Mouse (Mus musculus) layer of hippocampus, adult 2 months (tissue): ENCODE data around the gene Pcolce2. TPM values are rescaled to one million over a fixed set of nuclear protein-coding genes. Genes with fewer than 3 reads are reported as not detected.

Source experiments
- DNase-seq, 2 experiments: peaks; one replicate each; pipeline ENCODE4 v3.0.0; 2022; ENCODE audit warnings: low spot score in 2 of 2
- H3K27ac ChIP-seq: fragments of 200-600 bp; 2 replicates; pipeline ENCODE4 v1.8.1; 2022
- H3K4me3 ChIP-seq: fragments of 200-600 bp; 2 replicates; pipeline ENCODE4 v1.8.1; 2022; ENCODE audit warnings: mild to moderate bottlenecking
- CTCF ChIP-seq: fragments of 200-600 bp; conservative IDR thresholded peaks from 2 replicates; pipeline ENCODE4 v1.8.1; 2022; ENCODE audit warnings: antibody characterized with exemption, mild to moderate bottlenecking, moderate library complexity
- long read RNA-seq, 2 experiments: library from polyadenylated mRNA; stranded (forward); transcript quantifications; one replicate each; pipeline ENCODE4 v2.0.0; 2021; ENCODE audit warnings: borderline mapping rate in 2 of 2
- total RNA-seq, 2 experiments: library from RNA; stranded (reverse); gene quantifications; 2 replicates each; pipeline ENCODE4 v1.2.3; 2021

Pcolce2 gene
- total RNA-seq = 1 to 10 TPM; 2.9 to 3.0 TPM
- long read RNA-seq, experiment 1, full-length matches to known transcripts = 5 of 6 reads
- long read RNA-seq, experiment 1, partial matches to known transcripts = 0 of 6 reads
- long read RNA-seq, experiment 1, other reads (novel, unspliced or antisense) = 1 of 6 reads
- long read RNA-seq, experiment 2 = 0 reads

- no peak for DNase-seq
- peak; percentile 45 for TF ChIP-seq CTCF
- Histone ChIP-seq H3K27ac (peak within 1 kb of the TSS; percentile 80), H3K4me3 (peak within 1 kb of the TSS; percentile 77)
These were observed at the start of gene Pcolce2 for GRCm38 (mm10) chr9:95637271-95638181. Gene Pcolce2 (plus strand): TSS chr9:95637601.

DNA sequence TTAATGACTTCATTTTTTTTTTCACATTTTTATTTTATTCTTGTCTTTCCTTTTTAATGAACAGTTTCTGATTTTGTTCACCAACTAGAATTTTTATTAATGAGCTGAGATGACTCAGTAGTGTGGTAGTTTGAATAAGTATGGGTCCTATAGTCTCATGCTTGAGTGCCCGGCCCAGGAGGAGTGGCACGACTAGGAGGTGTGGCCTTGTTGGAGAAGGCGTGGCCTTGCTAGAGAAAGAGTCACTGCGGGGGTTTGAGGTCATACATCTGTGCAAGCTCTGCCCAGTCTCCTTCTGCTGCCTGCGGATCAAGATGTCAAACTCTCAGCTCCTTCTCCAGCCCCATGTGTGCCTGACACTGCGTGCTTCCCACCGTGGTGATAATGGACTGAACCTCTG lies 49.3 kb upstream of the Pcolce2 start:
- no peak overlapping the region for H3K4me3 ChIP-seq
- no peak for DNase-seq
- no peak for TF ChIP-seq CTCF
- H3K27ac ChIP-seq = no peak overlapping the region

DNA sequence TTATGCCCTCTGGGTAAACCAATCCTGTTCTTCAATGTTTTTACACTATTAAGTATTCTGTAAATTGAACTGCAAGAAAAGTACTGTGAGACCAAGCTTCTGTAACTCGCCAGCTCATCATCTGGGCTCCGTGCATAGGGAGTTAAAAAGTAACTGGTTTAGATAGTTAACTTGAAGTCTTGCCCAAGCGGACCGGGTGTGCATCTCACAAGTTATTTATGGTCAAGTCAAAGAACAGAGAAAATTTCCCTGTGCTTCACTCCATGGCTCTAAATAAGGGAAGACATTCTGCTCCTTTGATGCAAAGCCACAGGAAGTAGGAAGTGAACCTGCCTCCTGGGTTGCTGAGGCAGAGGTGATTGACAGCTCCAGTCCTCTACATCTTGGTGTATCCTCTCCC lies 43.1 kb upstream of the Pcolce2 start:
- no peak overlapping the region for H3K4me3 ChIP-seq
- no peak for TF ChIP-seq CTCF
- no peak for DNase-seq
- no peak overlapping the region for H3K27ac ChIP-seq

DNA sequence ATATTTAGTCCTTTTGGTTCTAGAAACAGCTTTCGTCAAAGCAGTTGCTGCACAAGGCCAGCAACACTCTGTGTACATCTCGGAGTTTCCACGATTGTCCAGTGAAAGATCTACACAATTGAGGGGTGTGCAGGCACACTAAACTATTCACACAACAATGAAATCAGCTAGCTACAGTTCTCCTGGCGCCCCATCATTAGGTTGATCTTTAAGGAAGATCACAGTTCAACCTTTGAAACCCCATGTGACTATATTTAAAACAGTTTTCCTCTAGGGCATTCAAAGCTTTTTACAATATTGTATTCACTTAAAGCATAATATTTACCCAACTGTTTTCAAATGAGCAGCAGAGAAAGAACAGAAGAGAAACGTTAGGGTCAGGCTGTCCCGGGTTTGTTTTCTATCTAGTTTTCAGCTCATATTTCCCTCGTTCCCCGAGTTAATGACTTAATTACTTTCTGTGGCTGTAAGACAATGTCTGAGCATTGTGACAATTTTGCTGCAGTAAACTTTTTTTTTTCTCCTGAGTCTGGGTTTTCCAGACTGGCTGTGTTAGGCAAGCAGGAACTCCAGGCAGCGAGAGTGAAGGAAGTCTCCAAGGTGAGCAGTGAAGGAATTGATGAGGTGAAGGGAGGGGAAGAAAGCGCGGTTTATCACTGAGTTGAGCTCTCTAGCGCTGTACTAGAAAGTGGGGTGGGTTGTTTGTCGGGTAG lies 39.8 kb upstream of the Pcolce2 start:
- Histone ChIP-seq H3K4me3 (peak overlapping the region; percentile 29), H3K27ac (no peak overlapping the region)
- no peak for DNase-seq
- TF ChIP-seq CTCF = no peak

DNA sequence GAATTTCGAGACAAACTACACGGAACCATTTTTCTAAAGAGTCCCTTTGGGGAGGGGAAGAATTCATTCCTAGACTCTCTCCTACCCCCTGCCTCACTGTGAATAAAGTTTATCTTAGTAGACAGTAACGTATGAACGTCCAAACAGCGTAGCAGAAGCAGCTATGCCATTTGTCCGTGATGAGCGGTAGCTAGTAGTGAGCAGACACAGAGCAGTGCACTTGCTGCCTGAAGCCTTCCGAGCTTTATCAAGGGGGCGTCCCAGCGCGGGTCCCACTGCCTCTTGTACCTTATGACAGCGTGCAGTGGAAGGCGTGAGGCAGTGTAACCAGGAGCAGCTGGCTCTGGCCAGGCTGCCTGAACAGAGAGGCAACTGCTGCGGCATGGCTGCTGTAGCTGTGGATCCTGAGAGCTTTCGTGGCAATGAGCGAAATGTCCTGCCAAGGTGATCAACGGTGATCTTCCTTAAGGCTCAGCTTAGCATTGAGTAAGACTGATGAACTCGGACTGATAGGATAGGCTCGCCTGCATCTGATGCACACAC lies 39.2 kb upstream of the Pcolce2 start:
- H3K4me3 ChIP-seq = peak overlapping the region; percentile 29
- DNase-seq = no peak
- H3K27ac ChIP-seq = no peak overlapping the region
- TF ChIP-seq CTCF = no peak

GRCm38 (mm10) chr9:95599399-95599798 lies 38.0 kb upstream of the Pcolce2 start:
- Histone ChIP-seq H3K4me3 (no peak overlapping the region), H3K27ac (no peak overlapping the region)
- TF ChIP-seq CTCF = peak; percentile 64
- no peak for DNase-seq

GRCm38 (mm10) chr9:95602849-95603248 lies 34.6 kb upstream of the Pcolce2 start:
- no peak overlapping the region for H3K27ac ChIP-seq
- no peak for TF ChIP-seq CTCF
- DNase-seq = no peak
- no peak overlapping the region for H3K4me3 ChIP-seq

DNA sequence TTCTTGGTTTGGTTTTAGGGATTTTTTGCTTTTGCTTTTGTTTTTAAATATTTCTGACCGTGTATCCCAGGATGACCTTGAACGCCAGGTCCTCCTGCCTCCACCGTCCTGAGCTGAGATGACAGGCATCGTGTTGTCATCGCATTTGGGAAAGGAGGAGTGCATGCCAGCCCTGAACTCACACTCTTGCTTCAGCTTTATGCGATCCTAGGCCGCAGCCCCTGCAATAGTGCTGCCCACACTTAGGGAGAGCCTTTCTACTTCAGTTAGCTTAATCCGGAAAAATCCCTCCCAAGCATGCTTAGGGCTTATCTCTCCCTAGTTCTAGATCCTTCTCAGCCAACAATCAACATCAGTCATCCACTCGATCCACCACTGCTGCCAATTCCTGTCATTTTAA lies 34.1 kb upstream of the Pcolce2 start:
- Histone ChIP-seq H3K27ac (no peak overlapping the region), H3K4me3 (no peak overlapping the region)
- no peak for TF ChIP-seq CTCF
- DNase-seq = no peak

GRCm38 (mm10) chr9:95607196-95607595 lies 30.2 kb upstream of the Pcolce2 start:
- DNase-seq = no peak
- H3K4me3 ChIP-seq = no peak overlapping the region
- H3K27ac ChIP-seq = no peak overlapping the region
- peak; percentile 60 for TF ChIP-seq CTCF

DNA sequence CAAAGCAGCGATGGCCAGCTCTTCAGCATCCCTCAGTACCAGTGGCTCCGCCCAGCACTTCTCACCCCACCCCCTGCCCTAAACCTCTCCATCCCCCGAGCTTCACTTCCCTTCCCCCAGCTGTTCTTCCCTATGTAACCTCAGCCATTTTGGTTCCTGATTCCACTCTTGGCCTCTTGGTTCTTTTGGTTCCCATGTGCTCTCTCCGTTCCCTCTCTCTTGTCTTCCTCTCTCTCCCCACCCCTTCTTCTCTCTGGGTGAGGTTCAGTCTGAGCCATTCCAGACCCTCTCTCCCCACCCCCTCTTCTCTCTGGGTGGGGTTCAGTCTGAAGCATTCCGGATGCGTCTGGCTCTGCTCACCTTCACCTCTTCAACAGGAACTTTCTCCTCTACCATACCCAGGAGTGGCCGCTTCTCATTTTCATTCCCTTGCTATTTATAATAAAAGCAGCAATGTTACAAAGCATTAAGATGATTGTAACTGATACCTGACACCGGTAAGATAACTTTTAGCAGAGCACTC lies 25.1 kb upstream of the Pcolce2 start:
- no peak for TF ChIP-seq CTCF
- Histone ChIP-seq H3K4me3 (no peak overlapping the region), H3K27ac (no peak overlapping the region)
- no peak for DNase-seq

GRCm38 (mm10) chr9:95613426-95614127 lies 23.8 kb upstream of the Pcolce2 start:
- no peak for TF ChIP-seq CTCF
- H3K27ac ChIP-seq = no peak overlapping the region
- no peak for DNase-seq
- no peak overlapping the region for H3K4me3 ChIP-seq
